Mouse (Mus musculus): Measurements from ENCODE around the gene Kdsr.

The Kdsr gene

DNA sequence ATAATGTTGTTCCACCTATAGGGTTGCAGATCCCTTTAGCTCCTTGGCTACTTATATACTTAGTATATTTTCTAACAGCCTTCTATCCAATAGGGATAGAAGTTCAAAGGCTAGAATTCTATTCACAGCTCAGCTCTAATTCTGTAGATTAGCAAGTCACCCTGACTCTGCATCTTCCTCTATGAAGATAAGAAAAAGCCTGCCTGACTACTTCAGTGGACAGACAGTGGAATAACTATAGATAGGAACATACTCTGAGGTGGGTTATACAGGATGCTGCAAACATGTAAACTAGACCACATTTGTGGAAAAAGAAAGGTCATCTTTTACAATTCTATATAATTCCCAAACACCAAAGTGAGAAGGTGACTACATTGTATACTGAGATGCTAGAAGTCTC lies 66.9 kb downstream of the Kdsr start:
- DNase-seq (ENCODE audit: low spot score), result no peak

DNA sequence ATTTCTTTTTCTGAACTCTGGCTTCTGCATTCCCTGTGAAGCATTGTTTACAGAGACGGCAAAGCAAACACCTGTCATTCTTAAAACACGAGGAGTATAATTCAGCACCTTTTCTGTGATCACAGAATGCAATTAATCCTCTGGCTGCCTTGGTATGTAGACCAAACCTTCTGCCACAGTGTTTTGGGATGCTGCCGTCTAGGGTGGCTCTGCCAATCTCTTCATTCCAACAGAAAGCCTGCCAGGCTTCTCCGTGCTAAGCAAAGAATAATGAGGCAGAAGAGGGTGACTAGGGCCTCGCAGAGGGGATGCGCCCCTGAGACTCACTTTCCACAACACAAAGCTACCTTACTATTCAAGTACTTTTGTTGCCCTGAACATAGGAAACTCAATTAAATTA lies 68.6 kb downstream of the Kdsr start:
- no peak for DNase-seq (ENCODE audit: low spot score)

DNA sequence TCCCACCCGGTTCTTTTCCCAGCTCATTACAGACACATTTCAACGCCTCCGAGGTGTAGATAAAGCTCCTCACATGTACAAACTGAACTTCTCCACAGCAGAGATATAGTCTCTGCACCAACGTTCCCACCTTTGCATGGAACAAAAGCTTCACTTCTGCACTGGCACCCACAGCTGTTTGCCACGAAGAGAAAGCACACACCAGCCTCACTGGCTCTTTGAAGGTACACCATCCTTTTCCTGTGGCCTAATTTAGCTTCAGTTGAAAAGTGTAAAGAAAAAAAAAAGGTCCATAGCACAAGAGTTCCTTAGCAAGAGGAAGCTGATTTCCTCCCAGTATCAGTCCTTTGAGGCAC lies 71.4 kb downstream of the Kdsr start:
- no peak for DNase-seq (ENCODE audit: low spot score)

DNA sequence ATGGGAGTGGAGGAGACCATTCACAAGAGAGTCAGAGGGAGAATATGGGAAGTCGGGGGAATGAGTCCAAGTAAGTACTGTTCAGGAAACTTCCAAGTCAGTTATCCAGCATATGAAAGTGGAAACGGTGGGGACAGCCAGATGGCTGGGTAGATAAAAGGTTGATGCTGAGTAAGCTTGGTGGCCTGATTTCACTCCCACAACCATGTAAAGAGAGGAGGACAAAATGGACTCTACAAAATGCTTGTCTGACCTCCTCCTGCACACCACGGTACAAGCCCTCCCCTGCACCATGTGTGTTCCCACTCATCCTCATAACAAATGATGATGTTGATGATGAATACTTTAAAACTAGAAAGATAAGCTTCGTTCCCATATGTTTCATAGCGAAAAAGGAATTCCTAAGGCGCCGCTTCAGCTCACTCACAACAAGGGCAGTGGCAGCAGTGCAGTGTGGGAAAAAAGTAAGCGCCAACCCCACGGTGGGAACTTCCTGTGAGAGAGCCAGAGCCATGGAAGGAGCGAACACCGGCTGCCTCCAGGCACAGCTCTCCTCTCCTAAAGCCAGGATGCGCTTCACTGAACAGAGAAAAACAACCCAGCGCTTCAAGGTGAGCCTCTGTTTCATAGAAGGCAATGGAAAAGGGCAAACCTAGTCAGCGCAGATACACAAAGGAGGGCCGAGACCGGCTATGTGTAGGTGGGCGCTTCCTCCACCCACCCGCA lies 71.9 kb downstream of the Kdsr start:
- DNase-seq (ENCODE audit: low spot score), result no peak

DNA sequence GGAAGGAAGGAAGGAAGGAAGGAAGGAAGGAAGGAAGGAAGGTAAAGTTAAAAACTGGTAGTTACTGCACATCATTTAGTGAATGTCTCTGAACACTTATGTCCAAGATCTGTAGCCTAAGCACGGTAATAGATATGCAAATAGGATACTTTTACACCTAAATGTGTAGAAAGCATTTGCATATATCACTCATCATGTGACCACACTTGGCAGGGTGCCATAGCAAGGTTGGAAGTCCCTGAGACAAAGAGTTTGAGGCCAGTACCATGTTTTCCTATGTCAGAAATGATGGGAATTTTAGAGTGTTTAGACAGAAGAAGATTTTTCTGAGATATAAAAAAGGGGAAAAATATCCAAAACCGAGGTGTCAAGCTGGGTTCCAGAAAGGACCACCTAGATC lies 73.8 kb downstream of the Kdsr start:
- DNase-seq (ENCODE audit: low spot score), result no peak

DNA sequence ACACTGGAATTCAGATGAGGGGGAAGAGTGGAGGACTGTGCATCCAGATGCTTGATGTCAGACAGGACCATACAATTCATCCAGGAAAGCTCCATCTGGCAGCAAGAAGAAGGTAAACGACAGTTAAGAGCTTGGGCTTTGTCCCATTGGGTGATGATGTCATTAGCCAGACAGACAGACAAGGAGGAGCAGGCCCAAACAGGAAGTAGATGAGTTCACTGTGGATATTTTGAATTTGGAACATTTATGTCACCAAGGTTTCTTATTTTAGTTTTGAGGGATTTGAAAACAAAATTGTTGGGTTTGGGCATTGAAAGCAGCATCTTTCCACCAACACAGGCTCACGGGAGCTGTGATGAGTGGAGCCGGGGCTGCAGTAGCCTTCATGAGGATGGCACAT lies 75.0 kb downstream of the Kdsr start:
- no peak for DNase-seq (ENCODE audit: low spot score)

DNA sequence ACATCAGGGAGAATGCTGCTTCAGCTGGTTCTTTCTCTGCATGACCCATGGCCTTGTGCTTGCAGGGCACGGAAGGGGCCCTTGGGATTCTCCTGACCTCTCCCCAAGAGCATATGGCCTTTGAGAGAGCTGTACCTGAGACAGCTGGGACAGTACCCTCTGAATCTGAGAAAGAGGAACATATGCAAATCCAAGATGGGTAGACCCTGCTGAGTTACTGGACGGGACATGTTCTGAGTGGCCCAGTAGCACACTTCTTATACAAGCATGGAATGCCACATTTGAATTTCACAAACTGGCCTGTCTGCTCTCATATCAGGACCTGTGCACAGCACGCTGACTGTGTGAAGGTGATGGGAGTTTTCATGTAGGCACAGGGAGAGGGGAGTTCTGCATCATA lies 76.7 kb downstream of the Kdsr start:
- no peak for DNase-seq (ENCODE audit: low spot score)

DNA sequence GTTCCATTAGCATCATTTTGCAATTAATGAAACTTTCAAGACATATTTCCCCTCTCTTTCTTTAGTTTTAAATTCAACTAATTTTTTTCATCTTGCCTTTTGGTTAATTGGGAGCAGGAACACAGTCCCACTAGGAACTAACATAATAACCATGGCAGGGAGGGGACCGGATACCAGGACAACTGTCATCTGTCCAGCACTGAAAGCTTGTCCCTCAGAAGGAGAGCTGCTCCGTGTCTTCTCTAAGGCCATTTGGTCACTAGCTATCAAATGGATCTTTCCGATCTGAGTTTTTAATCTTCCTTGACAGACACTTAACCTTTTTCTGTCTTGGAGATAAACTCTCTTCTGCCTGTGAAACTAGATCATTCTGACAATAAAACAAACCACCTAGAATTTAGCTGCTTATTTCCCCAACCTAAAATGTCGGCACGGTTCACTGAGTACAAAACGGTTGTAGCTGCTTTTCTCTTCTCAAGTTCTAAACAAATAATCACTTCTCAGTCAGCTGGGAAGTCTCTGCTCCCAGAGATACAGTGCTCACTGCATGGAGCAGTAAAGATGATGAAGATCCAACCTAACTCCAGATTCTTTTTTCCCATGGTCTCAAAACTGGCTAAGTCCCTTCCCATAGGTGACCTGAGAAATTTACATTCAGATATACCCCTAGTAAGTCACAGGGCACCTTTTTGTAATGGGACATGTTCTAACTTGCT lies 79.6 kb downstream of the Kdsr start:
- no peak for DNase-seq (ENCODE audit: low spot score)

DNA sequence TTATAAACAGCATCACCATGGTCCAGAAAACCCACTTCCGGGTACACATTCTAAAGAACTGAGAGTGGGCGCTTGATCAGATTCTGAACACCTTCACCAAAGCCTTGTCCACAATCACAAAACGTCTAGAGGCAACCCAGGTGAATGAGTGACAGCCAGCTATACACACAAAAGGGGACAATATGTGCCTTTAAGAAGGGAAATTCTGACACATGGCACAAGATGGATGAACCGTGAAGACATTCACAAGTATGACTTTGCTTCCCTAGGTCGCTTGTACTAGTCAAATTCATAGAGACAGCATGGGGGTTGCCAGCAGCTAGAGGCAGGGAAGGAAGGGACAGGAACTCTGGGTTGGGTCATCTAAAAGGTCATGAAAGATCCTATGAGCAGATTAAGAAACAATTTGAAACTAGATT lies 81.5 kb downstream of the Kdsr start:
- DNase-seq (ENCODE audit: low spot score), result no peak

Measured in layer of hippocampus, adult 11-12 months (tissue).